Mouse (Mus musculus): Measurements from ENCODE around the gene Cmya5.

- TF ChIP-seq CTCF (IDR thresholded peaks at IDR 0.05; ENCODE audit: low read depth, low read length) (no peak), EP300 (IDR thresholded peaks at IDR 0.05; ENCODE audit: insufficient read depth, low read depth, low read length) (no peak)
Measured at GRCm38 (mm10) chr13:92992823-92993222, 151.7 kb downstream of the Cmya5 start.

Data from ES-Bruce4 (cell line).